Mouse (Mus musculus): ENCODE results near the gene Olfr17. TPM values are rescaled to one million over a fixed set of nuclear protein-coding genes. Genes with fewer than 3 reads are reported as not detected.
A peak's percentile ranks its signal among the peaks of the same experiment; 100 is the strongest.
"Not testable (repeated sequence)": the region's sequence is repeated elsewhere in the genome, so short reads cannot be mapped to it uniquely, and the experiment has no call there.

The Olfr17 gene
- total RNA-seq (2021): not detected

DNA sequence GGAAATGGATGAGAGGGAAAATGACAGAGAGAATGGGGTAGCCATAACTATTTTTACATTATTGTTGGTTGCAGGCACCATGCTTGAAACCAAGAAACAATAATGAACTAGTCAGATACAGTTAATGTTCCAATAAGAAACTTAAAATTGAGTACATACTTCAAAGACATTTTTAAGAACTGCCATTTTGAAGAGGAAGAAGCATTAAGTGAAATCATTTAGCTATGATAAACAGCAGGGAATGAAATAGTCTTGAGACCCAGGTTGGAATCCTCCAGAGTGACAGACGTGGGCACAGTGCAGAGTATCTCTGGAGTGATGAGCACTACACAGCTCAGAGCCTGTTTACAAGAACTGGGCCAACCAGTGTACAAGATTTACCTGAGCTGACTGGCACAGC lies at the start of gene Olfr17:
Gene Olfr17 (plus strand): TSS at position 301 of the 400 bp plus-strand sequence.
- no peak for DNase-seq

DNA sequence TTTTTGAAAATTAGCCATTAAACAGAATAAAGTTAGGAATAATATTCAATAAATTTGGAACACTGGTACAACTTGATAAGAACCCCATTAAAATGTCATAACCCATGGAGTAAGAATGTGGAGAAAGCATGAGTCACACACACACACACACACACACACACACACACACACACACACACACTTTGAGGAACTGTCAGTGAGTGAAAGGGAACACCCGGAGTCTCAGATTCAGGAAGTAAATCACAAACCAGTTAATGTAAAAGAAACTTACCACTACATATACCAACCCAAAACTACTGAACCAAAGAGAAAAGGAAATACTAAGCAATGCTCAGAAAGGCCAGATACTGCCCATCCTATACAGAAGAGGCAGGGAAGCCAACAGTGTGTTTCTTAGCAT lies 48.6 kb upstream of the Olfr17 start:
- no peak for DNase-seq

DNA sequence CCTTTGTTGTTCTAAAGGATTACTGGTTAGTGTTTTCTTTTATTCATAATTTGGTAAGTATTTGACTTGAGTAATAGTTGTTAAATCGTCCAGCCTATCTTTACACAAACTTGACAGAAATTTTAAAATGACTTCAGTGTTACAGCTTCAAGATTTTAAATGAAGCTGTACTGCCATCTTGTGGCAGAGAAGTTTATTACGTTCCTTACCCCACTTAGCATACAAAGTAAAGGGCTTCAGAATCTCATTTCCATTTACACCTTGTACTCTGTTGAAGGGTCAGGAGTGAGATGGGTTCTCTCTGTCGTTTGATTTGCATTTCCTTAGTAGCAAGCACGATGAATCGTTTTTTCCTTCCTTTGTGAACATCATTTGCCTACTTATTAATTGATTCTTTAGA lies 47.2 kb upstream of the Olfr17 start:
- peak in 1 of 2 experiments; percentile 4 for DNase-seq

DNA sequence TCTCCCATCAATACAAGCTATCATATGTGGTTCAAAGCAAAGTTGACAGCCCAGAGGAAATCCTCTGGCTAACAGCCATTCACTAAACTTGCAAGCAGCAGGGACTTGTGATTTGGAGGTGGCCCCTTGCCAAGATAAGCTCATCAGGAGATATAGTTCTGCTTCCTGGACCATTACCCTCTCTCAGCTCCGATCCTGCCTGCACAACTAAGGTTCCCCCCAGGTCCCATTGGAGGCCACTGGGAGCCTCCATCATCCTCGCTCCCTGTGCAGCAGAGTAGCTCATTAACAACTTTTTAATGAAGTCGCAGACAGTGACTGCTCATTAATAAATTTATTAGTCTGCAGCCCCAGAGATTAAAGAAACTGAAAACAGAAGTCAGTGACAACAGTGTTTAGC lies 45.4 kb upstream of the Olfr17 start:
- DNase-seq: no peak

DNA sequence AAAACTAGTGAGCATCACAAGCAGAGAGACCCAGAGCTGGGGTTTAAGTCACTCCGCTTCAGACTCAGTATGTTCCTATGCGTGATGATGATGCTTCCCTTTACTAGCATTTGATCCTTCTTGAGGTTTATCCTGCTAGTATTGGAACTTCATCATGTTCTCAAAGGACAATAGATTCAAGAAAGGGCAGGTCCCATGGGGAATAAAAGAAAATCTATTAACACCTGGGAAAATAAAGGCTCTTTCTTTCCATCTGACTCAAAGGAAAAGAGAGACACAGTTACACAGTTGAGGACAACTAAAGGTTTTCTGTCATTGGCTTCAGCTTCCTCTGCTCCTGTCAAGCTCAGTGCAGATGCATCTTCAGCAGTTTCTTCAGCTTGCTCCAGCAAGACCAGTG lies 22.3 kb upstream of the Olfr17 start, which contains the start of gene Olfr714:
Gene Olfr714 (plus strand): TSS at position 301 of the 400 bp plus-strand sequence.
- no peak for DNase-seq

DNA sequence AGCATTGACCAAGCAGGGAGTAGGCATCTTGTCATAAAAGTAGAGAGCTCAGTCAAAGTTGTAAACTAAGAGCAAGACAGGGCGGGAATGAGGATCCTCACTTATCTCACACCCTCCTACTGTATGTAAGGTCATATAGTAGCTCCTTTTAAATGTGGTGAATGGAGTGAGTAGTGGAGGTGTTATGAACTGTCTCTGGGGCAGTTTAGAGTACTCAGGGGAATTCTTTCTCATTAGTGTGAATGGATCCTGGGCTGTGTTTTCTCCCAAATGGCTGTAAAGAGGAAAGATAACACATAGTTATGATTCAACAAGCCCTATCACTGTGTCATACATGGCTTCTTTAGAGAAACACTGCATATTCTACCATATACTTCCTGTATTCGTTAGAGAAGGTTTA lies 17.2 kb downstream of the Olfr17 start, which contains the start of gene Olfr715b:
Gene Olfr715b (minus strand): TSS at position 101 of the 400 bp plus-strand sequence.
- not testable (repeated sequence) for DNase-seq

DNA sequence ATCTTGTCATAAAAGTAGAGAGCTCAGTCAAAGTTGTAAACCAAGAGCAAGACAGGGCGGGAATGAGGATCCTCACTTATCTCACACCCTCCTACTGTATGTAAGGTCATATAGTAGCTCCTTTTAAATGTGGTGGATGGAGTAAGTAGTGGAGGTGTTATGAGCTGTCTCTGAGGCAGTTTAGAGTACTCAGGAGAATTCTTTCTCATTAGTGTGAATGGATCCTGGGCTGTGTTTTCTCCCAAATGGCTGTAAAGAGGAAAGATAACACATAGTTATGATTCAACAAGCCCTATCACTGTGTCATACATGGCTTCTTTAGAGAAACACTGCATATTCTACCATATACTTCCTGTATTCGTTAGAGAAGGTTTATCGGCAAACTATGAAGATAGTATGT lies 38.0 kb downstream of the Olfr17 start, which contains the start of gene Olfr715:
Gene Olfr715 (minus strand): TSS at position 101 of the 400 bp plus-strand sequence.
- not testable (repeated sequence) for DNase-seq

DNA sequence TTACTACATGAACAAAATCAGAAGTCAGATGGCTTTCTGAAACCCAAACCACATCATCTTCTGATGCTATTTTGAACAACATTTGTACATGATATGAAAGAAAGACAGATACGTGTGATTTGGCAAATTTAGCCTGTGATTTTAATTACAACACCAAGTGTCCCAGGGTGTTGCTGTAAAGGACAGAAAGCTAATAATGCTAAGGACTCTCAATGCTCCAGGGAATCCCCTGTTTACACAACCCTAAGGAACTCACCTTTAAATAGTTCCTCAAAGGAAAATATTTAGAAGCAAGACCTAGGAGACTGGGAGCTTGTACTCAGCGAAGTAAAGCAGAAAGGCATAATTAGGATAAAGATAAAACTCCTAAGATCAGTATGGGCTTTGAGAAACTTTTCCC lies 45.0 kb downstream of the Olfr17 start, which contains the start of gene Olfr716:
Gene Olfr716 (plus strand): TSS at position 301 of the 400 bp plus-strand sequence.
- not testable (repeated sequence) for DNase-seq

Other genes with a start within 250 kb of the Olfr17 start
- gene Olfr703, start 249.9 kb upstream of the Olfr17 start, total RNA-seq (2021): not detected
- not detected for gene Olfr704, start 230.0 kb upstream of the Olfr17 start, total RNA-seq (2021)
- gene Olfr705, start 216.3 kb upstream of the Olfr17 start, total RNA-seq (2021): not detected
- not detected for gene Olfr706, start 205.1 kb upstream of the Olfr17 start, total RNA-seq (2021)
- gene Olfr707, start 192.0 kb upstream of the Olfr17 start, total RNA-seq (2021): not detected
- gene Olfr1532-ps1, start 185.2 kb upstream of the Olfr17 start, total RNA-seq (2021): not detected
- not detected for gene Olfr709-ps1, start 161.0 kb upstream of the Olfr17 start, total RNA-seq (2021)
- not detected for gene Olfr710, start 144.9 kb upstream of the Olfr17 start, total RNA-seq (2021)
- under 1 TPM in 1 of 2 experiments, not detected in 1; 0.05 TPM for gene Olfr6, start 129.3 kb upstream of the Olfr17 start, total RNA-seq (2021)
- not detected for gene Olfr711, start 117.8 kb upstream of the Olfr17 start, total RNA-seq (2021)
- gene Olfr2, start 87.1 kb upstream of the Olfr17 start, total RNA-seq (2021): not detected
- gene Olfr713, start 62.0 kb upstream of the Olfr17 start, total RNA-seq (2021): not detected
- not detected for gene Olfr714, start 22.2 kb upstream of the Olfr17 start, total RNA-seq (2021)
- gene Olfr715b, start 17.1 kb downstream of the Olfr17 start, total RNA-seq (2021): not detected
- not detected for gene Olfr715, start 37.9 kb downstream of the Olfr17 start, total RNA-seq (2021)
- not detected for gene Olfr716, start 45.1 kb downstream of the Olfr17 start, total RNA-seq (2021)
- gene Nlrp14, start 73.8 kb downstream of the Olfr17 start, total RNA-seq (2021): not detected
- gene Rbmxl2, start 116.2 kb downstream of the Olfr17 start, total RNA-seq (2021): not detected

Measured in layer of hippocampus, postnatal 36 days (tissue).